Mouse (Mus musculus): ENCODE data around the gene Gm49510.

Gm49510 gene

GRCm38 (mm10) chr15:78916052-78916826, 16.8 kb downstream of the Gm49510 start:
- DNase-seq, result no peak

- DNase-seq, result no peak
These were observed 18.7 kb downstream of the Gm49510 start for GRCm38 (mm10) chr15:78918126-78918525.

- DNase-seq, result no peak
These were observed 20.4 kb downstream of the Gm49510 start for GRCm38 (mm10) chr15:78919914-78920313.

- no peak for DNase-seq
These were observed 23.2 kb downstream of the Gm49510 start for GRCm38 (mm10) chr15:78922700-78923099.

GRCm38 (mm10) chr15:78923585-78923984, 24.1 kb downstream of the Gm49510 start:
- DNase-seq, result peak; percentile 76 to 85

- no peak for DNase-seq
These were observed 25.7 kb downstream of the Gm49510 start for GRCm38 (mm10) chr15:78925129-78925528.

- DNase-seq, result peak; percentile 75 to 85
These were observed 26.8 kb downstream of the Gm49510 start, which contains the start of gene Lgals1 for GRCm38 (mm10) chr15:78926021-78926919. TSS of gene Lgals1 (plus strand) at chr15:78926725.

GRCm38 (mm10) chr15:78927021-78927787, 27.7 kb downstream of the Gm49510 start:
- DNase-seq, result peak; percentile 44 to 53

- DNase-seq, result peak; percentile 88 to 94
These were observed 28.5 kb downstream of the Gm49510 start for GRCm38 (mm10) chr15:78927788-78928457.

GRCm38 (mm10) chr15:78928539-78928938, 29.1 kb downstream of the Gm49510 start:
- DNase-seq, result no peak

- DNase-seq, result no peak
These were observed 30.8 kb downstream of the Gm49510 start for GRCm38 (mm10) chr15:78930192-78930706.

GRCm38 (mm10) chr15:78930801-78931426, 31.4 kb downstream of the Gm49510 start:
- no peak for DNase-seq

- DNase-seq, result peak; percentile 63 to 72
These were observed 32.1 kb downstream of the Gm49510 start for GRCm38 (mm10) chr15:78931577-78931976.

- peak; percentile 80 to 83 for DNase-seq
These were observed 35.4 kb downstream of the Gm49510 start, which contains the start of gene Nol12 for GRCm38 (mm10) chr15:78934784-78935320. TSS of gene Nol12 (plus strand) at chr15:78934933.

- DNase-seq, result no peak
These were observed 36.9 kb downstream of the Gm49510 start for GRCm38 (mm10) chr15:78936403-78936802.

GRCm38 (mm10) chr15:78937311-78937710, 37.8 kb downstream of the Gm49510 start:
- DNase-seq, result no peak

GRCm38 (mm10) chr15:78937963-78938362, 38.5 kb downstream of the Gm49510 start:
- DNase-seq, result no peak

- no peak for DNase-seq
These were observed 40.9 kb downstream of the Gm49510 start for GRCm38 (mm10) chr15:78940325-78940724.

GRCm38 (mm10) chr15:78942663-78943062, 43.2 kb downstream of the Gm49510 start:
- peak; percentile 55 for DNase-seq

- DNase-seq, result no peak
These were observed 46.8 kb downstream of the Gm49510 start for GRCm38 (mm10) chr15:78946232-78946631.

- no peak for DNase-seq
These were observed 48.2 kb downstream of the Gm49510 start, which contains the start of gene Triobp for GRCm38 (mm10) chr15:78947657-78948056. TSS of gene Triobp (plus strand) at chr15:78947724.
